Mouse (Mus musculus) layer of hippocampus, postnatal 10 days (tissue): ENCODE measurements around the gene Itln1. TPM values are rescaled to one million over a fixed set of nuclear protein-coding genes. Genes with fewer than 3 reads are reported as not detected.

Experiments
- DNase-seq, 2 experiments: peaks; one replicate each; pipeline ENCODE4 v3.0.0; 2021; ENCODE audit warnings: low spot score in 2 of 2
- total RNA-seq, 2 experiments: library from RNA; stranded (reverse); gene quantifications; 2 replicates each; pipeline ENCODE4 v1.2.3; 2021

Itln1 gene
- total RNA-seq, 2 experiments from 2014 or later: not detected

DNA sequence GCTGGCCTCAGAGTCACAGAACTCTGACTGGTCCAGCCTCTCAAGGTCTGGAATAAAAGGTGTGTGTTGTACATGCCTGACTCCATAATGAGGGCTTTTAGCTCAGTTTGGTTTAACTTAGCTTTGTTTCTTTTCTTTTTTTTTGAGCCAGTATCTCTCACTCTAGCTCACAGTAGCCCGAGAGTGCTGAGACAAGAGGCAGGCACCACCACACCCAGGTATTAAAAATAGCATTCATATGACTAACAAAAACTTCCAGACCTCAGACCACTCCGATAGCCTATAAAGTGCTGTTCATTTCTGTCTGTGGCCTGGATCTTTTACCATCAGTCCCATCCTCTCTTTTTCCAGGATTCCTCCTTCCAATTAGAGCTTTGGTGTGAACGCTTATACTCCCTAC is 65.4 kb downstream of the Itln1 start:
- no peak for DNase-seq

Other genes with a start within 250 kb of the Itln1 start
- gene Usp21, start 247.3 kb downstream of the Itln1 start, total RNA-seq: 10 to 100 TPM; 49.0 to 57.3 TPM
- 100 to 1,000 TPM; 102 to 114 TPM for gene Ufc1, start 240.3 kb downstream of the Itln1 start, total RNA-seq
- gene Dedd, start 206.1 kb downstream of the Itln1 start, total RNA-seq: 10 to 100 TPM; 30.9 to 33.7 TPM
- gene Nit1, start 189.6 kb downstream of the Itln1 start, total RNA-seq: 10 to 100 TPM; 37.7 to 42.8 TPM
- 100 to 1,000 TPM; 135 to 165 TPM for gene Pfdn2, start 189.6 kb downstream of the Itln1 start, total RNA-seq
- gene Klhdc9, start 174.5 kb downstream of the Itln1 start, total RNA-seq: 1 to 10 TPM; 6.3 to 8.6 TPM
- 1 to 10 TPM; 1.8 to 1.9 TPM for gene Nectin4, start 165.2 kb downstream of the Itln1 start, total RNA-seq
- 1 to 10 TPM; 1.9 to 2.1 TPM for gene Arhgap30, start 146.3 kb downstream of the Itln1 start, total RNA-seq
- 100 to 1,000 TPM; 114 to 121 TPM for gene Usf1, start 124.0 kb downstream of the Itln1 start, total RNA-seq
- 1 to 10 TPM; 2.1 to 3.5 TPM for gene Tstd1, start 116.4 kb downstream of the Itln1 start, total RNA-seq
- gene F11r, start 97.8 kb downstream of the Itln1 start, total RNA-seq: 1 to 10 TPM; 5.5 to 7.8 TPM
- gene Alyref2, start 31.8 kb downstream of the Itln1 start, total RNA-seq: 1 to 10 TPM; 8.5 to 9.0 TPM
- gene Cd244a, start 23.9 kb upstream of the Itln1 start, total RNA-seq: not detected
- under 1 TPM in 1 of 2 experiments, not detected in 1; 0.30 TPM for gene Ly9, start 72.1 kb upstream of the Itln1 start, total RNA-seq
- gene Slamf7, start 117.7 kb upstream of the Itln1 start, total RNA-seq: not detected
- gene Cd48, start 146.7 kb upstream of the Itln1 start, total RNA-seq: under 1 TPM; 0.30 to 0.38 TPM
- gene Slamf1, start 231.8 kb upstream of the Itln1 start, total RNA-seq: under 1 TPM; 0.21 to 0.22 TPM